Mouse (Mus musculus): ENCODE measurements around the gene Fam71e1.

Fam71e1 gene

DNA sequence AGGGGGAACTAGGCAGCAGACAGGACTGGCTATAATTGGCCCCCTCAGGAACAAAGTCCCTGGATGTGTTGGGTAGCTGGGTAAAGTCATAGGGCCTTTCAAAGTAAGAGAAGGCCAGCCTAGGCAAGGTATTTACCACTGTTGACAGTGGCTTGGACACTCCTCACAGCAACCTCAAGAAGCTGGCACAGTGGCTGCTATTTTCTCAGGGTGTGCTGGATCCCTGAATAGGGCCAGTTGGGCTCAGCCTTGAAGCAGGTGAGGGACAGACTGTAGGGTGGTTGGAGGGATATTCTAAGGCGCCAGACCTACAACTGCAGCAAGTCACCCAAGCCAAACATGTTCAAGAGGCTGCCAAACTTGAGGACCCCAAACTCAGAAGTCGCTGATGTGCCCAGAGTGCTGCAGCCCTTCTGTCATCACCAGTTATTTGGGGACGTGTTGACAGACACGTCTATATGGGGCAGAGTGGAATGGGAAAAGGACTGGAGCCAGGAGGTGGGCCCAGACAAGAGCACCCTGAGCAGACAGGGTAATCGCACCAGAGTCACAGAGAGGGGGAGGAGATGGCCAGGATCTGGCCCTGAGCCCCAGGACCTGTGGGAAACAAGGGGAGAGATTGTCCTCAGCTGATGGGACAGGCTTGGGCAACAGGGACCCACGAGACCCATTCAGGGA, 24.4 kb upstream of the Fam71e1 start:
- no peak for DNase-seq

DNA sequence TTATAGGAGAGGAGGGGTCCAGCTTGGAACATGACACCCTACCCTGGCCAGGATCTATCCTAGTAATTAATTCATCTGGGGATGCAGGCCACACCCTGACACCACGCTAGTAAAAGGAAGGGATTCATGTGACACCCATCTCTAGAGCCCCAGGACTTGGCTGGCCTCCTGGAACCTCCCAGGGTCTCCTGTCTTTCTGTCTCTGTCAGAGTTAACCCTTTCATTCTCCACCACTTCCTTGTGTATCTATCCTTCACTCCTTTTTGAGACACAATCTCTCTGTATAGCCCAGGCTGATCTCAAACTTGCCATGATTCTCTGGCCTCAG, 23.9 kb upstream of the Fam71e1 start:
- DNase-seq, result no peak

DNA sequence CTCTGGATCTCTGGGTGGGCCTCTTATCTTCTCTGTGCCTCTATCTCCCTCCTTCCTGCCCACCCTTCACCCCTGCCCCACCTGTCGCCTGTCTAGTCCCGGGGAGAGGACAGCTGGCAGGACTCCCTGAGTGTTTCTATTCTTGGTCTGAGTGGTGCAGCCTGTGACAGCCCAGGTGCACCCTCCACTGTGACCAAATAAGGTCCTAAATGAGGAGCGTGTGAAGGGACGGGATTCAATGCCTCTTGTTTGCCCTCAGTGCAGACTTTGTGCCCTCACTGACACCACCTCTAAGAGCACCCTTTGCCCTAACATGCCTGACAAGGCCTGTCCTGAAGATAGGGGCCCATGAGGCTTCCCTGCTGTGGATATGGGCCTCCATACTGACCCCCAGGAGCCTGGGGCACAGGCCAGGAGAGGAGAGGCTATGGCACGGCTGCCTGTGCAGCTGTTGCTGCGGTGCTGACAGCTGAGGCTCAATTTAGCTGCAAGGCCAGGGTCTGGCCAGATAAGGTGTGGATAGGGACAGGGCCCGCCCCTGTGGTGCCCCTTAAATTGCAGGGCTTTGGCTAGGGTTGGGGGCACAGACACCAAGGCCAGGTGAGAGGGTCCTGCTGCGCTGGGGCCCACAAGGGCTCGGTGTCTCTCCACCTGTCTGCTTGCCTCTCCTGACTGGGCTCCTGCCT, 23.3 kb upstream of the Fam71e1 start:
- DNase-seq, result no peak

DNA sequence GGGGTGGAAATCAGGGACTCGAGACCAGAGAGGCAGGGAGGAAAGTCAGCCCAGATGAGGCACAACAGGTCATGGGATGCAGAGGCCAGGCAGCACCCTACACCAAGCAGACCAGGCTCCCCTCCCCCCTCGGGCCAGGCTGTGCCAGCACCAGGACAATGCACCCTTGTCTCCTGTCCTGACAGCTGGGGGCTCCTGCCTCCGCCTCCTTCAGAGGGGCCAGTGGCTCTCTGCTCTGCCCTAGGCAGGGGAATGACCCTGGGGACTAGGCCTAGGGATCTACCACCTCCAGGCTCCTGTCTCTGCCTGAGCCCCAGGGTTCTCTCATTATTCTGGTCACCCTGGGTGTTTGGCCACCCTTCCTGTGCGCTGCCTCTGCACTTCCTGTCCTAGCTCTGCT, 22.0 kb upstream of the Fam71e1 start:
- no peak for DNase-seq

DNA sequence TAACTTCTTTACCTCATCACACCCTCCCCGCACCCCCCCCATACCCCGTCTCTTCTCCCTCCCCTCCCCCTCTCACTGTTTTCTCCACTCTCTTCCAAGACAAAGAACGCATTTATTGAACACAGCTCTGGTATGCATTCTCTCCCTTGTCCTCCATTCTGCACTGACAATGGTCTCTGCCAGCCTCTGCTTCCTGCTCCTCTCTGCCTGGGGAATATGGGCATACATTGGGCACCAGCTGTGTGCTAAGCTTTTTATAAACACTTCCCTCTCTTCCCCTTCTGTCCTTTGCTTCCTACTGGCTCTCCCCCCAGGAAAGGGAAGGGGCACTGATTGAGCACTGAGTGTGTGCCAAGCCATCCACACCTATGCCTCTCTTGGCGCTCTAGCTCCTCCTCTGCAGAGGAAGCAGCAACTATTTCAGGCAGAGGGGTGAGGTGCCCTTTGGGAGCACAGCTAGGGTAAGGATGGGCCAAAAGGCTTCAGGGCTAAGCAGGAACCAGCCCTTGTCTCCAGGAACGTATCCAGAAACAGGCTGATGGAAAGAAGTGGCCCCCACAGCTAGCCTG, 21.3 kb upstream of the Fam71e1 start:
- DNase-seq, result no peak

DNA sequence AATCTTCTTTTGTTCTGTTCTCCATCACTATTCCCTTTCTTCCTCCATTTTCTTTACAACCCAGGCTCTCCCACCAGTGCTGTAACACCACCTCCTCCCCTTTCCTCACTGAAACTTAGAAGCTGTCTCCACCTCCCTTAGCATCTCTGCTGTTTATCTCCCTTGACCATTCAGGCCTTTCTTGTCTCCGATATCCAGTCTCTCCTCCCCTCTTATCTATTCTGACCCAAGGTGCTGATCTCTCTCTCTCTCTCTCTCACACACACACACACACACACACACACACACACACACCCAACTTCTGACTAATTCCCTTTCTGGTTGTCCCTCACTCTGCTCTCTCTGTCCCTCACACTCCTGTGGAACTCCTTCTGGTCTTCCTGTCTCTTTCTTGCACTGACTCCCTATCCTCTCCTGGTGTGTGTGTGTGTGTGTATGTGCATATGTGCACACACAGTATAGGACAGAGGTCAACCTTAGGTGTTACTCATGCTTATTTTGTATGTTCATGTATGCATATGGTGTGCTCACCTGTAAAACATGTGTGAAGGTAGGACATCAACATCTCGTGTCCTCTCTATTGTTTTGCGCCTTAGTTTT, 13.4 kb upstream of the Fam71e1 start:
- DNase-seq, result no peak

DNA sequence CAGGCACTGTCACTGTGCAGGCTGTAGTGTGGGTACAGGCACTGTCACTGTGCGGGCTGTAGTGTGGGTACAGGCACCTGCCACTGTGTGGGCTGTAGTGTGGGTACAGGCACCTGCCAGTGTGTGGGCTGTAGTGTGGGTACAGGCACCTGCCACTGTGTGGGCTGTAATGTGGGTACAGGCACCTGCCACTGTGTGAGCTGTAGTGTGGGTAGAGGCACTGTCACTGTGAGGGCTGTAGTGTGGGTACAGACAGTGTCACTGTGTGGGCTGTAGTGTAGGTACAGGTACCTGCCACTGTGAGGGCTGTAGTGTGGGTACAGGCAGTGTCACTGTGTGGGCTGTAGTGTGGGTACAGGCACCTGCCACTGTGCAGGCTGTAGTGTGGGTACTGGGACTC, 12.3 kb upstream of the Fam71e1 start:
- DNase-seq, result no peak

DNA sequence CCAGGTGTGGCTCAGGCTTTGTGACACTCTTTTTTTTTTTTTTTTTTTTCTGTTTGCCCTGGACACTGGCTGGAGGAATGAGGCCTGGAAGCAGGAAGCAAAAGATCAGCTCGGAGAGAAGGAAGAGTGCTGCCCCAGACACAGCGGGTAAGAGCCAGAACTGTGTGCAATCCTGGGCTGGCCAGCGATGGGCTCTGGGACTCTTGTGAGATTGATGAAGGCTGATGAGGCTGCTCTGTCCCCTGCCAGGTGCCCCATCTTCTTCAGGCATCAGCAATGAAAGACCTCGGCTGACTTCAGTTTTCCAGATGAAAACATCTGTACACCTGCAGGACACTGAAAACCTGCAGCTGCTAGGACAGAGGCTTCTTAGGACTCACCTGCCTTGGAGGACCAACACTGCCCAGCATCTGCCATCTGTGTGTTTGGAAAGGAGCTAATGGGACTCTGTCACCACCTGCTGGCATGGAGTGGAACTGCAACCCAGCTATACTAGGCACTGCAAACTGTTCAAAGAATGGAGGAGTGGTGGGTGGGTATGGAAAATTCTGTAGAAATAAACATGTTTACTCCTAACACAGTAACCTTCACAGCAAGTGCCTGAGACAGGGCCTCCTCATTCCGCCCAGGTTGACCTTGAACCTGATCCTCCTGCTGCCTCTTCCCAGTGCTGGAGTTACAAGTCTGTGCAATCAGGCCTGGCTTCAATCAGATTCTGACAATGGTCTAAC, 11.4 kb upstream of the Fam71e1 start:
- DNase-seq, result peak in 1 of 2 experiments; percentile 51

DNA sequence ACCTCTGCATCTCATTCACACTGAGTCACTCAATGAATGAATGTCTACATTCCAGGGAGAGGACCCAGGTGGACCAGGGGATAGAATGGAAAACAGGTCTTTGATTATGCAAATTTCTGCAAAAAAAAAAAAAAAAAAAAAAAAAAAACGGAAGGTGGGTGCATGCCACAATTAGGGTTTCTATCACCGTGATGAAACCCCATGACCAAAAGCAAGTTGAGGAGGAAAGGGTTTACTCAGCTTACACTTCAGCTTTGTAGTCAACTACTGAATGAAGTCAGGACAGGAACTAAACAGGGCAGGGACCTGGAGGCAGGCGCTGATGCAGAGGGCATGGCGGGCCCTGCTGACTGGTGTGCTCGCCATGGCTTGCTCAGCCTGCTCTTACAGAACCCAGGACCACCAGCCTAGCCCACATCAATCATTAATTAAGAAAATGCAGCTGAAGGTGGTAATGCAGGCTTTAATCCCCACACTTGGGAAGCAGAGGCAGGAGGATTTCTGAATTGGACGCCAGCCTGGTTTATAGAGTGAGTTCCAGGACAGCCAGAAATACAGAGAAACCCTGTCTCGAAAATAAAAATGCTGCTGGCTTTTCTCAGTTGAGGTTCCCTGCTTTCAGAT, 10.7 kb upstream of the Fam71e1 start:
- DNase-seq, result no peak

DNA sequence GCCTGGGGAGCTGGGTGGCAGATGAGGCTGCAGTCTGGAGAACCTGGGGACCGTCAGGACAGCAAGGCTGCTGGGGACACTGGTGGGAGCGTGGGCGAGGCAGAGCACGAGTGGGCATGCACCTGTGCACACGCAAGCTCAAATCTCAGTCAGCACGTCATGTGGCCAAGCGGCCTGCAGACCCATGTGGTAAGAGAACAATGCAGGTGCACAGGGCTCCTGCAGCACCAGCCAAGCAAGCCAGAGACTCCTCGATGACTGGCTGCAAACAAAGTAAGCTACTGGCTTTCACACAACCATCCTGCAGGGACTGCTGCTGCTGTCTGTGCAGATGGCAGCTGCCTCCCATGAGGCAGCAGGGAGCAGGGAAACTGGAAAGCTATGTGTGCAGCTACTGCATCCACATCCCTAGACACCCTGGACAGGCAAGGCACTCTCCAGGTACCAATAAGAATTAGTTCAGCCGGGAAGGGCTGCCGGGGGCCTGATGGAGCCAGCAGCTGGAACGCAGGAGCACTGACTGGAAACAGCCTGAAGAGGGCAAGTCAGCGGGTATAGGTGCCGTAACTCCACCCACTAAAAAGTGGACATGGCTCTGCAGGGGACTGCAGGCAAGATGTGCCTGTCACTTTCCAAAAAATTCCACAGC, 9.3 kb upstream of the Fam71e1 start:
- DNase-seq, result peak in 1 of 2 experiments; percentile 2

DNA sequence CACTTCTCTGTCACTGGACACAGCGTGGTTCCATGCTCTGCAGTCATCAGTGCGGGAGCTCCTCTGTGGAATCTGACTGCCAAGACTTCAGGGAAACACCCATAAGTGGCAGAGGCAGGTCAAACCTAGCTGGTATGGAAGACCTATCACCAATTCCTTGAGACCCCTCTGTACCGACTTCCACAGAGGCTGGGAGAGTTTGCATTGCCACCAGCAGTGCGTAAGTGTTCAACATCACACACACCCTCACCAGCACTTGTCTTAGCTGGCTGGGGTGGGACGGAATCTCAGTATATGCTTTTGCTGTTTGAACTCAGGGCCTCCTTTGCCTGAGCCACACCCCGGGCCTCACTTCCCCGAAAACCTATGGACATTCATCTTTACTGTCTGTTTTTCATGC, 8.4 kb upstream of the Fam71e1 start:
- DNase-seq, result no peak

DNA sequence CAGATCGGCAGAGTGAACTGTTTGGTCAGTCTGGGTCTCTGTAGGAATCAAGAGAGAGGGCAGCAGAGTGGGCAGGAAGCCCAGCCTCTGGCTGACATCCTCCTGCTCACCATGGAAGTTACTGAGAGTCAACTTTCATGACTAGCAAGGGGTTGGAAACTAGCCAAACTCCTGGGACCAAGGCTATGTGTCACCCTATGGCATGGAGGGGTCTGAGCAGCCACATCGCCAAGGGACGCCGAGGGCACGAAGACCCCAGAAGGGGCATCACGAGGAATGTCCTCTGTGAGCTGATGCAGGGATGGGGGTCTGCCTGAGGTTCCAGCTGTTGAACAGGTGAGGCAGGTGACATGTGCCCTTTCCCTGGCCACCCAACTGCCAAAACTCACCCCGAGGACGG, 7.8 kb upstream of the Fam71e1 start:
- no peak for DNase-seq

DNA sequence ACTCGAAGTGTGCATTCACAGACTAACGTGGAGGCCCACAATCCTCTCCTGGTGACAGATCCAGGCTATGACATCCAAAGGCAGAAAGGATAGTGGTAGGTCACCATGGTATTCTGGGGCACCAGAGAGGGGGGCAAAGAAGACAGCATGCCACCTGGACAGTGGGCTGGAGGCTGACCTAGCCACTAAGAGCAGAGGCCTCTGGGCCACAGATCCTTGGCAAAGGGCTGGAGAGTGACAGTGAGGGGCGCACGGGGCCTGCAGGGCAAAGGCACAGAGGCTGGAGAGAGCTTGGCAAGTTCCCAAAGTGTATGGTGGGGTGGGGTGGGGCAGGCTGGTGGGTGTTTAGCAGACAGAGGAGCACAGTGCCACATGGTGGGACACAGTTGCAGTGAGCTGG, 6.1 kb upstream of the Fam71e1 start:
- no peak for DNase-seq

DNA sequence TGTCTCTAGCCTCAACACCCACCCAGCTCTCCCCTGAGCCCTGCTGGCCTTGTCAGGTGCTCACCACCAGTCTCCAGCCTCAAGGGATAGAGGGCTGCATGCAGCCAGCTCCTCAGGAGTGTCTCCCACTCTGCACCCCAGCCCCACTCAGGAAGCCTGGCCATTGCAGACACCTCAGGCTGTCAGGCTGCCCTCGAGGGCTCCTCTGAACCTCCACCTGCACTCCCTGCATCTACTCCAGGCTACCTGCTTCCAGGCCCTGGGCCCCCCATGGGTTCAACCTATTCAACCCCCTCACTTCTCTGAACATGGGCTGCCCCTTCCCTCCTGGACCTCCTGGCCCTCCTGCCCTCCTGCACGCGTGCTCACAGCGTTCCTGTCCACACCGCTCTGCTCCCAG, 5.0 kb upstream of the Fam71e1 start:
- DNase-seq, result no peak

DNA sequence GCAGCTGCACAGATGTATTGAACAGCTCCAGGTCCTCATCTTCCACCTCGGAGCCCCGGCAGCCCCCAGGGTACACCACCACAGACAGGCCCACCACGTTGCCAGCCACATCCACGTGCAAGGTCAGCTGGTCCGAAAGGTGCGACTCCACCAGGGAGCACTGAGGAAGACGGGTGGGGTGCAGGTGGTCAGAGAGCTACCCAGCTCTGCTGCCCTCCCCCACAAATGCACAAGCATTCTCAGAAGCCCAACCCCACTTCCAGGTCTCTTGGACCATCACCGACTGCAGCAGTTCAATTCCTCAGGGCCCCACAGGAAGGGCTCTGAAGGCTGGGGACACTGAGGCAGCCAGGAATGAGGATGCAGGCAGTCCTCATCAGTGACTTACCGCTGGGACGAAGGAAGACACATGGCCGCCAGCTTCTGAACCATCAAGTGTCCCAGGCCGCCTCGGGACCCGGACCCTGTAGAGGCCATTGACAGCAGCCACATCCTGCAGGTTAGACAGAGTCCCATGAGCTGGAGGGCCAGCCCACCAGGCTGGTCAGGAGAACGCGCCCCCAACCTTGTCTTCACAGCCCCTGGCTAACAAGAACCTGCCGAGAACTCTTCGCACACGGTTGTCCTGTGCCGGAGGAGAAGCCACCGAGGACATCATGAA, 4.1 kb upstream of the Fam71e1 start:
- no peak for DNase-seq

DNA sequence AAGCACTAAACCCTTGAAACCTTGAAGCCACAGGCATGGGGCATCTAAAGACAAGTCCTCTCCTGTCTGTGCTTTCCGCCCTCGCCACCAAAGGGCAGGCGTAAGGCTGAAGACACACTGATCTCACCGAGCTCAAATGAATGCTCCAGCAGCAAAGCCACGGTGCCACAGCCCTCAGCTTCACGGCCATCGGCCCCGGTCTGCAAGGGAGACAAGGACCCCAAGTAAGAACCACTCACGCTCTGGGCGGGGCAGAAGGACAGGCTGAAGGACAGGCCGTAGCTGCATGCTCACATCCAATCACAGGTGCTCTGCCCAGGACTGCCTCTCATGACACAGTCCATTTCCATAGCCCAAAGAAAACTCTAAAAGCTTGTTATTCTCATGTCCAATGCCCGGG, 1.7 kb upstream of the Fam71e1 start:
- DNase-seq, result no peak

DNA sequence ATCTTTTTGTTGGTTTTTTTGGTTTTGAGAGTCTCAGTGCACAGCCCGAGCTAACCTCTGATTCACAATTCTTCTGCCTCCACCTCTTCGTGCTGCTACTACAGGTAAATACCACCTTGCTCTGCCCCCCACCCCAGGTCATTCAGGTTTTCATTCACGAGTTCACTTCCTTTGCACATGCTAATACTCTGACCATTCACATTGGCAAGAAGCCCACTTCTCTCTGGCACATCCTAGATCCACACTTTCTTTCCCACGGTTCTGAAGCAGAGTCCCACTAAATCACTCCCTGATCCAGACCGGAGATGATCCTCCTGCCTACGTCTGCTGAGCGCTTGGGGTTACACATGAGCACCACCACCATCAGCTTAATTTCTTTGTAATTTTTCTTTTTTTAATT, 1.3 kb upstream of the Fam71e1 start:
- DNase-seq, result no peak

DNA sequence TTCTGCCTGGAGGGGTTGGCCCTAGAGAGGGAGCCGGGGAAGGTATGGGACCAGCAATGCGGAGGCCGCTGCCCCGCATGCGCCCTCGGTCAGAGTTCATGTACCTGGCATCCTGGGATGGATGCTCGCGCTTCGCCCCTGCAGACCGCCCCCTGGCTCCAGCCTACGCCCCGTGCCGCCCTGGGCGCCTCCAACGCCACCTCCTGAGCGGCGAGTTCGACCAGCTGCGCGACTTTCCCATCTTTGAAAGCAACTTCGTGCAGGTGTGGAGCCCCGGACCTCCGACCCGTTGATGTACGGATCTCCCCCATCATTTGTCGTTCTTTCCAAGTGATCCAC, 359 bp downstream of the Fam71e1 start:
- no peak for DNase-seq

DNA sequence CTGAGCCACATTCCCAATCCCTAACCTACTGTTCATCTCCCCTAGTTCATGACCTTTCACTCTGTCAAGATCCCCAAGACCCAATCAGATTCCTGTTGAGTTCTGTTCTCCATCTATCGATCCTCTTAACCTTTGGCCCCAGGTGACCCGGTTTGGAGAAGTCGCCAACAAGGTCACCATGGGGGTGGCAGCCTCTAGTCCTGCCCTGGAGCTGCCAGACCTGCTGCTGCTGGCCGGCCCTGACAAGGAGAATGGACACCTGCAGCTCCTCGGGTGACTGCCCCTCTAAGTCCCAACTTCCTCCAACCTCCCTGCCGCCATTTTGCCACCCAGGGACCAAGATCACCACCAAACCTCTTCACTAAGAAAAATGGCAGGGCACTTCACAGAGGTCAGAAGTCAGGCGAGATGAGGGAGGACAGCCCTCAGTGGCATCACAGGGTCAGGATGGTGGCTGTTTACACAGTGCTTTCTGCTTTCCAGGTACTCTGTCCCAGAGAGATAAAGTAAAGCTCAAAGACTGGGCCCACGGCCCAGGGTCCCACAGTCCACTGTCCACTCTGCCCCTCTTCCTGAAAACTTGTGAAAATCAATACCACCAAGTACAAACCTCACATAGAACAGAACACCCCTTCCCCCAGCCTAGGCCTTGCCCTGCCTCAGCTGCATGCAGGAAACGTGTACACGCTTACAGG, 1.1 kb downstream of the Fam71e1 start:
- no peak for DNase-seq

DNA sequence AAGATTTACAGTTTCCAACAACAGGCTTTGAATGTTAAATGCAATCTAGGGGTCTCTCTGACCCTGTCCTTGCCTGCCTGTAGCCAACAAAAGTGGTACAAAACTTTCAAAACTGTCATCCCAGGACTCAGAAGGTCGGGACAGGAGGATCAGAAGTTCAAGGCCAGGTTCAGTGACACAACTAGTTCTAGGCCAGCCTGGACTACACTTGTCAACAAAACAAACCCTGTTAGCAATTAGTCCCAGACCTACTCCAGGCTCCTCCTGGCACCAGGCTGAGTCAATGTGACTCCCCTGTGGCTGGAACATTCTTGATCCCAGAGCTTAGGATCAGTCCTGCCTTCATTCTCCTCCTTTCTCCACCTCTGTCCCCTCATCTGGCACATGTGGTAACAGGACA, 2.5 kb downstream of the Fam71e1 start:
- DNase-seq, result no peak

DNA sequence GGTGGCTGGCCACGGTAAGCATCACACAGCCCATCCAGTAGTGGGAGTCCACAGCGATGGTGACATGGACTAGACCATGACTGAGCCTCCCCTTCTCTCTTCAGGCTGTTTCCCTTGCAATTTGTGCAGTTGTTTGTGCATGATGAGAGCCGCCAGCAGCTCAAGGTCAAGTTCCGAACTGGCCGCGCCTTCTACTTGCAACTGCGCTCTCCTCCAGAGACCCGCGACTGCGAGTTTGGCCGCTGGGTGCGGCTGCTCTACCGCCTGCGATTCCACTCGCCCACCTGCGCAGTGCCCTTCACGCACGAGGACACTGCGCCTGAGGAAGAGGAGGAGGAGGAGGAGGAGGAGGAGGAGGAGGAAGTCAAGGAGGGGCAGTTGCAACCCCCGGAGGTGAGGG, 3.7 kb downstream of the Fam71e1 start:
- no peak for DNase-seq
